Mouse (Mus musculus) ES-CJ7 (cell line): ENCODE data around the gene Cebpb.

Experiments used
- DNase-seq: peaks from one replicate; pipeline ENCODE4 v3.0.0; 2011; ENCODE audit warnings: low read depth, low spot score

Cebpb gene

DNA sequence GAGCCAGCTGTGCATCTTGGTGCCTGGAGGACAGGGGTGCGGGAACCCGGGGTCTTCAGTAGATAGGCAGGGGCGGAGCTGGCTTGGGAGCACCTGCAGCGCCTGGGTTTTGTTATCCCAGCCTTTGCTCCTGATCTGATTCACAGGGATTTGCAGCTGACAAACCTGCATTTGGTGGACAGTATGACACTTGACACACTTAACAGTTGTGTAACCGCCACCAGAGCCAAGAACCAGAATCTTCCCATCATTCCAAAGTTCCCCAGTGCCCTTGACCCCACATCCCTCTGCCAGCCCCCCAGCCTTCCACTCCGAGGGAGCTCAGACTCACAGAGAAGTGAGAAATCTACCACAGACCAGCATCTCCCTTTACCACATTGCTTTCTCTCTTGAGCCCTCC, 33.8 kb downstream of the Cebpb start:
- DNase-seq: no peak

DNA sequence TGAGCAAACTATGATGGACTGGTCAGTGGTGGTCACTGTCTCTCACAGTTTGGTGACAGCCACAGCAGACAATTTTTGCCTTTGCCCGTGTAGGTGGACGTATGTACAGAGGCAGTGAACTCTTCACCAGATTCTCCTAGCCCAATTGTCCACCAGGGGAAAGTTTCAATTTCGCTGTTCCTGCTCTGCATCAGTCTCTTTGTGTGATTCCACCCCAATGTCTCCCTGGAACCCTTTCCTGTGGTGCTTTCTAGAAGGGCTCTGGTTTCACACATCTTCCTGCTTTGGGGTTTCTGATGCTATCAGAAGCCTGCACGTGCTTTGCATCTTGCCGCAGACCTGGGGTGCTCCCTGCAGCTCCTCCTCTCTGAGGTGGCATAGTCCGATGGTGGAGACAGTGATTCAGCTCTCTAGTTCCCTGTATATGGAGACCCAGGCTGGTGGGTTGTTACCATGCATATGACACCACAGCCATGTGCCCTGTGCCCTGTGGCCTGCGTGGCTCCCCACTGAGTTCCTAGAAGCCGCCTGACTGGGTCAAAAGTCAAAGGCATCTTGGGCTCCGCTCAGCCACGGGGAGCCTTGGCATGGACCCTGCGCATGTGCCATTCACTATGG, 35.0 kb downstream of the Cebpb start:
- no peak for DNase-seq

DNA sequence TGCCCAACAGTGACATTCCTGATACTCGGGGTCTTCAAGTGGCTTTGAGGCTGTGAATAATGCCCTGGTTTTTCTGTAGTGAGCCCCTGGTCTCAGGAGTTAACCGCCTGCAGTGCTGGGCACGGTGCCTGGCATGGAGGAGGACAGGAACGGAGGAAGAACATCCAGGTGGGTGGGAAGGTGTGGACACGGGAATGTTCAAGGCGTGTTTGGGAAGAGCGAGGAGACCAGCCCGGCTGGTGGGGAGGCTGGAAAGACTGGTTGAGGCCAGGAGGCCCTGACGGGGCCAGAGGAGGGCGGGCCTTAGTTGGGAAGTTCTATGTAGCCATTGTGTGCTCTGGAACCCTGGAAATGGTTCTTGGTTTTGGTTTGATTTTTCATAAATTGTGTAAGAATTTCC, 37.2 kb downstream of the Cebpb start:
- no peak for DNase-seq

DNA sequence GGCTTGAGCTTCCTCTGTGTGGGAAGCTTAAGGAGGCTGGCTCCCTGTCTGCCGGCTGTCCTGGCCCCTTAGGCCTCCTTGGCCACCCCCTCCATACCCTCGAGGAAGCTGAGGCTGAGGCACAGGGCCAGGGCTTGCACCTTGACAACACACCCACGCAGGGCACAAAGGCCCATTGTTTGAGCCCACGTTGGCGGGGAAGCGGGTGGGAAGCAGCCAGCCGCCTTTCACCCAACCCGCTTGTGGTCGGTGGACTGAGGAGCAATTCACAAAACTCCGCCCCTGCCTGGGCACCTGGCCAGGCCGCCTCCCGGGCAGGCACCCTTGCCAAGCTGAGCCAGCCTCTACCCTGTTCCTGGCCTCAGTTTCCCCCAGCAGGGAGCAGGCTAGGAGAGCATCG, 38.4 kb downstream of the Cebpb start:
- no peak for DNase-seq

DNA sequence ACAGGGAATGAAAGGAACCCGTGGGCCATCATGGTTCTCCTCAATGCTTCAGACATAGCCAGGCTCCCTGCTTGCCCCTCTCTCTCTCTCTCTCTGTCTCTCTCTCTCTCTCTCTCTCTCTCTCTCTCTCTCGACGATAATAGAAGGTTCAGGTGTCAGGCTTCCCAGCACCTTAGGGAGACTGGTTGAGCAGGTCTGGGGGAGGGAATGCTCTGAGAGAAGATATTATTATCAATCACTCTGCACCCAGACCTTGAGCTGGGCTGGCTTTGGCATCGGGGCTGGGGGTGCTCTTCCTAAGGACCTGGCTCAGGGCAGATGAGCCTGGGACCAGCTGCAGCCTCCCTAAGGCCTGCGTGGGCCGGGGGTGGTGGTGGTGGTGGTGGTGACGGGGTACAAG, 41.3 kb downstream of the Cebpb start:
- no peak for DNase-seq

DNA sequence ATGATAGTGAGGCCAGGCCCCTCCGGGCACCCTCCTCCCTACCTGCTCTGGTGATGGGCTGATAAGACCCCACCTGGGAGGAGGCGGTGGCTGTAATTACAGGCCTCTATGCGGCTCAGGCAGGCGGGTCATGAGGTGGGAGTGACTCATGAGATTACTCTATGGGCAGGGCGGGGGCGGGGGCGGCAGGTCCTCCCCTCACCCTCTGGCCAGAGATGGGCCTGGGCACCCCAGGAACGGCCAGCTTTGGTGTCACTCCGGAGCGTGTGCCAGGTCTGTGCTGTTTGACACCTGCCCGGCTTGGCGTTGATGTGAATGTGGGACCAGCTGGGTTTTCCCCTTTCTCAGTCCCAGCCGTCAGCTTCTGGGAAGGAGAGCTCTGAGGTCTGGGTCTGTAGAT, 42.4 kb downstream of the Cebpb start:
- no peak for DNase-seq

DNA sequence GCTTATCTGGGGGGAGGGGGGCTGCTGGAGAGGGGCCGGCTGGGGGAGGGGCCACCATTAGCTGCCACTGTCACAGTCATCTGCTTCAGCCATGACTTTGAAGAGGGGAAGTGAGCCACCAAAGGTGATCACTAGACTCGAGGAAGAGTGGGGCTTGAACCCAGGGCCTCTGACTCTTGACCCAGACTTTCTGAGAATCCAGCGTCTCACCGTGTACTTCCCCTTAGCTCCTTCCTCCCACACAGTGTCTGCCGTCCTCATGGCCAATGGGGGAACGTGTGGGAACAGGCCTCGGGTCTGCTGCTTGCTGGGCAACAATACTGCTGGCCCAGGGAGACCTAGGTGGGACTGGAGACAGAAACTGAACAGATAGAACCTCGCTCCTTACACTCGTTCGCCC, 46.1 kb downstream of the Cebpb start:
- DNase-seq: no peak

DNA sequence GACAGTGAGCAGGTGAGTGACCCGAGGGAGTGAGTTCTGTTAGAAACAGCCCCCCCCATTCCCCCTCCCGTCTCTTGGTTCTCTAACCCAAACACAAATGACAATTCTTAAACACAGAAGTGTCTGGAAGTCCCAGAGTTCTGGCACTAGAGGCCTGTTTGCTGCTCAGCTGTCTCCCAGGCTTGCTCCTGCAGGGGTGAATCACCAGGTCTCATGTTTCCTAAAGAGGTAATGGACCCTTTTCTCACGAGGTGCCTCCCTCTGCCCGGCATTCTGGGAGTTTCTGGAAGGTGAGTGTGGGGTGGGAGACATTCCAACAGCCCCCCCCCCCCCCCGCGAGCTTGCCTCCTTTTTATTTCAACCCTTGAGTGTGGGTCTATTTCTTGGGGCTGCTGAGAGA, 50.3 kb downstream of the Cebpb start:
- no peak for DNase-seq
